Mouse (Mus musculus) hindbrain, embryonic 13.5 days (tissue): ENCODE data around the gene Tmem164. TPM values are rescaled to one million over a fixed set of nuclear protein-coding genes. Genes with fewer than 3 reads are reported as not detected.

Experiments
- ATAC-seq: fragments of 200-750 bp; cut with Nextera tagmentation; 2 replicates; pipeline ENCODE4 v1.8.0; 2017; ENCODE audit warnings: moderate TSS enrichment; ENCODE audit not compliant: low FRiP score
- H3K27ac ChIP-seq: fragments of 300-500 bp; sonication (generic); 2 replicates; pipeline ENCODE4 v1.5.1; 2015; ENCODE audit warnings: inconsistent platforms, mild to moderate bottlenecking, moderate library complexity
- H3K27me3 ChIP-seq: fragments of 300-500 bp; sonication (generic); 2 replicates; pipeline ENCODE4 v1.6.1; 2015; ENCODE audit warnings: mild to moderate bottlenecking, inconsistent platforms
- H3K36me3 ChIP-seq: fragments of 300-500 bp; sonication (generic); 2 replicates; pipeline ENCODE4 v1.6.1; 2015; ENCODE audit warnings: mild to moderate bottlenecking, inconsistent platforms
- H3K4me1 ChIP-seq: fragments of 300-500 bp; sonication (generic); replicated peaks from 2 replicates; pipeline ENCODE4 v1.6.1; 2015; ENCODE audit warnings: inconsistent platforms
- H3K4me2 ChIP-seq: fragments of 300-500 bp; sonication (generic); 2 replicates; pipeline ENCODE4 v1.6.1; 2015; ENCODE audit warnings: inconsistent platforms, mild to moderate bottlenecking, moderate library complexity
- H3K4me3 ChIP-seq: fragments of 300-500 bp; sonication (generic); 2 replicates; pipeline ENCODE4 v1.5.1; 2015; ENCODE audit warnings: mild to moderate bottlenecking, inconsistent platforms
- H3K9ac ChIP-seq: fragments of 300-500 bp; sonication (generic); 2 replicates; pipeline ENCODE4 v1.6.1; 2015; ENCODE audit warnings: mild to moderate bottlenecking, inconsistent platforms
- H3K9me3 ChIP-seq: fragments of 300-500 bp; sonication (generic); 2 replicates; pipeline ENCODE4 v1.6.1; 2016; ENCODE audit warnings: inconsistent platforms
- WGBS: fragments of 180-500 bp; shearing (Covaris S2); methylation state at CpG from one replicate; pipeline ENCODE4 v1.1.7; 2015; 5-methylcytosine and 5-hydroxymethylcytosine counted together
- polyA plus RNA-seq: library from polyadenylated mRNA; unstranded; fragments of >200 nt; fragmentation: Nextera tagmentation; extraction: Ambion mirVana; gene quantifications from 2 replicates; pipeline ENCODE4 v1.2.1, GENCODE M21; 2015

Tmem164 gene
- polyA plus RNA-seq, 1 experiment from 2014 or later: 28.4 TPM

DNA sequence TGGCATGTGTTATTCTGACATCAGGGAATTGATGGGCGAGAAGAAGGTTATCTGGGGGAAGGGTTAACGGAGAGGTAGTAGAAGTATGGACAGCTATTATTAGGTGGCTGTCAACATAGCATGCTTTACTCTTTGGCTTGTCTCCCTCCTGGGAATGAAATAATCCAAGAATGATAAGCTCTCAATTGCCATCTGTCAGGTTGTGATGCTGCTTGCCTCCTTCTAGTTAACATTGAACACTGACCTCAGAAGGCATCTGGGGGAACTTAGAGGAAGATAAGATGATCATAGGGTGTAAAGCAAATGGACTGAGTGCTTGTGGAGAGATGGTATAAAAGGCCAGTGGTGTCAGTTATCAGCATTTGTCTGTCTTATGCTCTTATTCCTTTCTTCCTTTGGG lies 44.4 kb downstream of the Tmem164 start:
- Histone ChIP-seq H3K9ac (no peak overlapping the region), H3K36me3 (no peaks in the 10 kb centered on the region), H3K4me3 (no peak overlapping the region), H3K4me2 (no peak overlapping the region), H3K27me3 (peaks cover 19% of the 10 kb centered on the region; the same call in 1 of the 2 replicates), H3K27ac (no peak overlapping the region), H3K4me1 (0 out of 2 replicates have a peak, but pooled peaks cover 3% of the 10 kb centered on the region), H3K9me3 (no peaks in the 10 kb centered on the region)
- ATAC-seq: no peak
- 56% methylated on average over 2 of the region's 2 CpGs for WGBS

DNA sequence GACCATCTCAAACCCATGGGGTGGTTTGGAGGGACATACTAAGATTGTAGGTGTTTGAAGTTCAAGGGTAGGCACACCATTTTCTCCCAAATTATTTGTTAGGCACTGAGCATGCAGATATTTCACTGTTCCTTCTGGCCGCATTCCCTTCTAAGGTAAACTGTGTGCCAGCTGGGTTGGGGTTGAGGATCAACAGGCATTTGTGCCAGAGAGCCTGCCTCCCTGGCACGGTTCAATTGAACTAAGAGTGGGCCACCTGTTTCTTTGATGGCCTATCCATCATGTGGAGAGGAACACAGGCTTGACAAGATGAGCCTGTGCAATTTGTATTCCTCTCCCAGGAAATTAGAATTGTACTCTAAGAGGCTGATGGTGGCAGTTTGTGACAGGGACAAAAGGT lies 45.1 kb downstream of the Tmem164 start:
- 57% methylated on average over 2 of the region's 2 CpGs for WGBS
- Histone ChIP-seq H3K36me3 (no peaks in the 10 kb centered on the region), H3K4me2 (no peak overlapping the region), H3K4me3 (no peak overlapping the region), H3K9ac (no peak overlapping the region), H3K27me3 (peaks cover 16% of the 10 kb centered on the region; the same call in 1 of the 2 replicates), H3K27ac (no peak overlapping the region), H3K9me3 (no peaks in the 10 kb centered on the region), H3K4me1 (0 out of 2 replicates have a peak, but pooled peaks cover 3% of the 10 kb centered on the region)
- ATAC-seq: no peak

DNA sequence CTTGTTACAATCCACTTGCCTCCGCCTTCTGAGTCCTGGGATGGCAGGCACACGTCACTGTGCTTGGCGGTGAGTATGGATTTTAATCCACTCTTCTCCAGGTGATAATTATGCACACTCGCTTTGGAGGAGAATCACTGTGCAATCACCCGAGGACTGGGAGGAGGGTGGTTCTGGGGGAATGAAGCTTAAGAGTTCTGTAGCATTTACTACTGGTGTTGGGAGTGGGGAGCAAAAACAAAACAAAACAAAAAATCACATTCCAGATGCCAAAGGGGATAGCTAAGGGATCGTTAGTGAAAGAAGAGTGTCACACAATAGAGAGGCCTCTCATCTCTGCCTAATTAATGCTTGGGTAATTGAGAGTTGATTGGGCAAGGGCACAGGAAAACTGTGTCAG lies 46.6 kb downstream of the Tmem164 start:
- Histone ChIP-seq H3K9ac (no peak overlapping the region), H3K36me3 (no peaks in the 10 kb centered on the region), H3K27me3 (peaks cover 16% of the 10 kb centered on the region; the same call in 1 of the 2 replicates), H3K4me3 (no peak overlapping the region), H3K27ac (no peak overlapping the region), H3K4me2 (no peak overlapping the region), H3K9me3 (no peaks in the 10 kb centered on the region), H3K4me1 (0 out of 2 replicates have a peak, but pooled peaks cover 7% of the 10 kb centered on the region)
- no peak for ATAC-seq
- 62% methylated on average over 6 of the region's 6 CpGs for WGBS

DNA sequence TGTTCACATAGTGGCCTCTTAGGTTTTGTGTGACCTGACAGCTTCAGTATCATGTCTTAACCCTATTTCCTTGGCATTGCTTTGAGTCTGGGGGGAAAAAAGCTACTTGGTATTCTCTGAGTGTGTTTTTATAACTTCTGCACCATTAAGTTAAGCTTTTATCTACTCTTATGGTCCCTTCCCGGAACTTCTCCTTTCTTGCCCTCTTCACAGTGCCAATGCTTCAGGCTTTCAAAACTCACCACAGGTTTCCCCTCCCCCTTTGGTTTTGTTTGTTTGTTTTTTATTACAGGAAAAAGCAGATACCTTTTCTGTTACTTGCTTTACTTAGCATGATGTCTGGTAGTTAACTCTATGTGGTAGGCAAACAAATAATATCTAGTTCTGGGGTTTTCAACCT lies 47.8 kb downstream of the Tmem164 start:
- 100% methylated on average over 1 of the region's 1 CpGs for WGBS
- H3K9me3 ChIP-seq: no peaks in the 10 kb centered on the region

DNA sequence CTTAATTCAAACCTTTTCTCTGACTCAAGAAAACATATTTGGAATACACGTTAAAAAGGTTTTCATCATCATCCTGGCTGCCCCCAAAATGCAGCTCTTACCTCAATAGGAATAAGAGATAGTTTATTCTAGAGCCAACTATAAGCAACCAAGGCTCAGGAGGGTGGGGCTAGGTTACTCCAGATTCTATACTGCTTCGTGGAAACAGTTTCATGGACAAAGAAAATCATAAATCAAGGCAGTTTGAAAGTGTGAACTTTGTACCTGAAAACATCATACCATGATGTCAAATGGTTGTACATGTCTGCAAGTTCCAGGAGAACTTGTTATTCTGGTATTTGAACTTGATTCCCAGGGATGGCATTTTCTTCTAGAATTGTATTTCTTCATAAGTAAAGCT lies 48.3 kb downstream of the Tmem164 start:
- H3K27ac ChIP-seq: no peak overlapping the region
- peaks cover 16% of the 10 kb centered on the region; the same call in 1 of the 2 replicates for H3K27me3 ChIP-seq
- WGBS: 81% methylated on average over 2 of the region's 2 CpGs
- no peak overlapping the region for H3K9ac ChIP-seq
- H3K4me3 ChIP-seq: no peak overlapping the region
- H3K4me2 ChIP-seq: no peak overlapping the region
- H3K36me3 ChIP-seq: no peaks in the 10 kb centered on the region
- no peaks in the 10 kb centered on the region for H3K9me3 ChIP-seq
- ATAC-seq: no peak
- H3K4me1 ChIP-seq: 0 out of 2 replicates have a peak, but pooled peaks cover 7% of the 10 kb centered on the region

More for the DNA sequence above, 47.8 kb downstream of the Tmem164 start:
- Histone ChIP-seq H3K4me3 (no peak overlapping the region), H3K27me3 (peaks cover 16% of the 10 kb centered on the region; the same call in 1 of the 2 replicates), H3K4me1 (0 out of 2 replicates have a peak, but pooled peaks cover 7% of the 10 kb centered on the region), H3K4me2 (no peak overlapping the region), H3K36me3 (no peaks in the 10 kb centered on the region), H3K27ac (no peak overlapping the region), H3K9ac (no peak overlapping the region)
- no peak for ATAC-seq

DNA sequence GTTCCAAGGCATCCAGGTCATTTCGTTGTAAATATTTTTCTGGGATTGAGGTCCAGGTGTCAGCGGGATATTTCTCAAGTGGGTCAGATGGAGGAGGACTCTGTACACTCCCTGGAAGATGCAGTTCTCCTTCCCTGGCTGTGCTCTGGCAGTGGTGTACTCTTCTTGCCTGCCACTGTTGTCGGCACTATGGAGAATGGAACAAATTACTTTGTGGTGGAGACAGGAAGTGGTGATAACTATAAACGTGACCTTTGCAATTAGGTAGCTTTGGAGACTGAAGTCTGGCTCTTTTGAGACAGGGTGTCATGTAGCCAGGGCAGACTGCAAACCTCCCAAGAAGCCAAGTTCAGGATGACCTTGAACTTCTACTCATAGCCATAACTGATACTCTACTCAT lies 55.9 kb downstream of the Tmem164 start:
- WGBS: 76% methylated on average over 4 of the region's 4 CpGs
- Histone ChIP-seq H3K27me3 (0 out of 2 replicates have a peak, but pooled peaks cover 5% of the 10 kb centered on the region), H3K9me3 (no peaks in the 10 kb centered on the region), H3K36me3 (no peaks in the 10 kb centered on the region), H3K4me3 (no peak overlapping the region), H3K4me2 (no peak overlapping the region), H3K27ac (no peak overlapping the region), H3K9ac (no peak overlapping the region), H3K4me1 (0 out of 2 replicates have a peak, but pooled peaks cover 4% of the 10 kb centered on the region)
- no peak for ATAC-seq

DNA sequence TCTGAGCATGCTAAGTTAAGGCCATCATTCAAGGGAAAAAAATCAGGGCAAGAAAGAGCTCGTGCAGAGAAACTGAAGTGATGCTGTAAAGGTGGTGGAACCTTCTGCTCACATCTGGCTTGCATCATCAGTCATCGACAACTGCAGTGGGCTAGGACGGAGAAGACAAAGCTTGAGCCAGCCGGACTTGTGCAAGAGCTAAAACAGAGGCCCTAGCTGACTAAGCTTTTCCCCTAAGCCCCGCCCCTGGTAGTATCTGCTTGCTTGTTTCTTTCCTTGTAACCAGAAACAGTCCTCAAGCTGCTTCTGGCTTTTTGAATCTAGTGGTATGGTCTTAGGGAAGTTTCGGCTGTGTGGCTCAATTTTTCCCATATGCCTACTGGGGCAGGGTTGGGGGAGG lies 56.5 kb downstream of the Tmem164 start:
- Histone ChIP-seq H3K4me2 (no peak overlapping the region), H3K36me3 (no peaks in the 10 kb centered on the region), H3K27me3 (no peaks in the 10 kb centered on the region), H3K9me3 (no peaks in the 10 kb centered on the region), H3K4me1 (no peaks in the 10 kb centered on the region), H3K9ac (no peak overlapping the region), H3K4me3 (no peak overlapping the region), H3K27ac (no peak overlapping the region)
- WGBS: 80% methylated on average over 6 of the region's 6 CpGs
- ATAC-seq: no peak

DNA sequence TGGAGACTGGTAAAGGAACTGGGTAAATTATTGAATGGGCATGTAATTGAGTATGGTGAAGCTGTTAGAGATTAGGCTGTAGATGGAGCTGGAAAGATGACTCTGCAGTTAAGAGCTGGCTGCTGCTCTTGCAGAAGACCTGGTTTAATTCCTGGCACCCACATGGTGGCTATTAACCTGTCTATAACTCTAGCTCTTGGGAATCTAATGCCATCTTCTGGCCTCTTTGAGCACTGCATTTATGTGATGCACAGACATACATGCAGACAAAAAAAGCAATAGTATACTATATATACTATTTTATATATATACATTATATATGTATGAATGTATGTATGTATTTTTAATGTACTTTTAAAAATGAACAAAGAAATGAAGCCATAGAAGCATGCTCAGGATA lies 66.2 kb downstream of the Tmem164 start:
- Histone ChIP-seq H3K27me3 (peaks cover 9% of the 10 kb centered on the region; the same call in 1 of the 2 replicates), H3K4me2 (no peak overlapping the region), H3K9me3 (no peaks in the 10 kb centered on the region), H3K36me3 (no peaks in the 10 kb centered on the region), H3K9ac (no peak overlapping the region), H3K27ac (no peak overlapping the region), H3K4me3 (no peak overlapping the region), H3K4me1 (no peaks in the 10 kb centered on the region)
- ATAC-seq: no peak

DNA sequence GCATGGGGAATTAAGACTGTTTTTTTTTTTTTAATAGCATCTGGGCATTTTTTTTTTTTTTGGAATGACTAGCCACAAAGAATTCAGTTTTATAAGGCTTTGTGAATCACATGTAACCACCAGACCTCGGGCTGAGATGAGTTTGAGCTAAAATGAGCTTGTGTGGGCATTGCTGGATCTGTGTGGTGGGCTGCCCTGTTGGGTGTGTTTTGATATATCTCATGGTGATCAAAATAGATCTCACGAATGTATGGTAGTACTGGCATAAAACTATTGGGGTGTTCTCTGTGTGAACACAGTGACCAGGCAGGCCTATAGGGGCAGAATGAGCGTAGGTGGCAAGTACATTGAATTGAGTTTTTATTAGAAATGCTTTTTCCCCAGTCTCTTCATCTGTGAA lies 67.4 kb downstream of the Tmem164 start:
- no peak for ATAC-seq
- H3K4me2 ChIP-seq: no peak overlapping the region
- no peak overlapping the region for H3K27ac ChIP-seq
- H3K9me3 ChIP-seq: no peaks in the 10 kb centered on the region
- H3K36me3 ChIP-seq: no peaks in the 10 kb centered on the region
- WGBS: 94% methylated on average over 3 of the region's 3 CpGs
- no peak overlapping the region for H3K9ac ChIP-seq
- peaks cover 12% of the 10 kb centered on the region; the same call in 1 of the 2 replicates for H3K27me3 ChIP-seq
- no peak overlapping the region for H3K4me3 ChIP-seq
- H3K4me1 ChIP-seq: no peaks in the 10 kb centered on the region

DNA sequence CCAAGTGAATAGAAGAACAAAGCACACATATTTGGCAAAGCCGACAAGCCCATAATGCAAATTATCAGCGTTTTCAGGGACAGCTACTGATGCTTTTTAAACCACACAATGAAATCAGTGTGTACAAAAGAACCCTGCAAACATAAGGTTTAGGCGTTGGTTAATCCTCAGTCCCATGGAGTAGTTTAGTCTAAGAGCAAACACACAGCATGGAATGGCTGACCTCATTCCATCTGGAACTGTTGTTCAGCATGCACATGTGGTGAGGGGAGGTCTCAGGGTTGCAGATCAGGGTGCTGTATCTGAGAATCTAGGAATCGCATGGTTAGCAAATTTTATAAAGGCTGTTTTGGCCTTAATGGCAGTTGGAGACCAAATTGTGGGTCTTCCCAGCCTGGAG lies 69.6 kb downstream of the Tmem164 start:
- 65% methylated on average over 4 of the region's 4 CpGs for WGBS
- no peak for ATAC-seq
- no peak overlapping the region for H3K27ac ChIP-seq
- H3K4me1 ChIP-seq: no peaks in the 10 kb centered on the region
- no peak overlapping the region for H3K9ac ChIP-seq
- no peaks in the 10 kb centered on the region for H3K36me3 ChIP-seq
- H3K9me3 ChIP-seq: no peaks in the 10 kb centered on the region
- no peak overlapping the region for H3K4me3 ChIP-seq
- no peak overlapping the region for H3K4me2 ChIP-seq
- H3K27me3 ChIP-seq: peaks cover 16% of the 10 kb centered on the region; the same call in 1 of the 2 replicates

DNA sequence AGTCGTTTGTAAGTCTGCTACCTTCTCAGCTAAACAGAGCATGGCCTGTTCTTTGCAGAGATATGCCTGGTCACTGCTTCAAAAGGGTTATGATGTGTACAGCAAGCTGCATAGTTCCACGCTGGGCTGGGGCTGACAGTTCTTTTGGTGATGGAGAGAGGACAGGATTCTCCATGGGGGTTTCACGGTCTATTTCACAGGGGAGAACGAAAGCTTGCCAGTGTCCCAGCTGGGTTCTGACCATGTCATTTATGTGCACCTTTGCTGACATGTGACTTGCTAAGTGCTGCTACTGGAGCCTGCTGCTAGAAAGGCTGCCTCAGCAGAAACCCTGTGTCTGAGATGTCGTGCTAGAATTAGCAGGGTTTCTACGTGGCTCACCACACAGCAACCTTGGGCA lies 74.3 kb downstream of the Tmem164 start:
- 61% methylated on average over 6 of the region's 6 CpGs for WGBS
- H3K9ac ChIP-seq: no peak overlapping the region
- no peak overlapping the region for H3K4me3 ChIP-seq
- H3K27me3 ChIP-seq: peaks cover 29% of the 10 kb centered on the region; the same call in 1 of the 2 replicates
- no peaks in the 10 kb centered on the region for H3K9me3 ChIP-seq
- no peak overlapping the region for H3K4me2 ChIP-seq
- ATAC-seq: no peak
- H3K27ac ChIP-seq: no peak overlapping the region
- H3K4me1 ChIP-seq: no peaks in the 10 kb centered on the region
- no peaks in the 10 kb centered on the region for H3K36me3 ChIP-seq

DNA sequence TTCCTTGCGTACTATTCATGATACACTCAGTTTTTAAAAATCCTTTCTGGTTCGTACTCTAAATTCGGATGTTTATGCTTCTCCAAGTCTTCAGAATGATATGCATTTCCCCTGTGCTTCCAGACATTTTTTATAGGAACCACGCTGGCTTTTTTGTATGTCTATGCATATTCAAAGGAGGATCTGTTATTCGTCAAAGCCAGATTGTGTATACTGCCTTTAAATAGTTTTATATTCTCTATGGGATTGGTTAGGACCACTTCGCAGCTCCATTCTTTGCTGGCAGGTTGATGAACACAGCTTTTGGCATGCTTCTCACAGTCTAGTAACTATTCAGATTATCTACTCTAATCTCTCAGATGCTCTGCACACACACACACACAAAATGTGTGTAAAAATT lies 79.2 kb downstream of the Tmem164 start:
- 80% methylated on average over 6 of the region's 6 CpGs for WGBS
- H3K4me2 ChIP-seq: no peak overlapping the region
- H3K4me1 ChIP-seq: no peaks in the 10 kb centered on the region
- H3K4me3 ChIP-seq: no peak overlapping the region
- H3K9ac ChIP-seq: no peak overlapping the region
- no peak for ATAC-seq
- H3K9me3 ChIP-seq: no peaks in the 10 kb centered on the region
- no peak overlapping the region for H3K27ac ChIP-seq
- H3K27me3 ChIP-seq: peaks cover 19% of the 10 kb centered on the region; the same call in 1 of the 2 replicates
- H3K36me3 ChIP-seq: no peaks in the 10 kb centered on the region

DNA sequence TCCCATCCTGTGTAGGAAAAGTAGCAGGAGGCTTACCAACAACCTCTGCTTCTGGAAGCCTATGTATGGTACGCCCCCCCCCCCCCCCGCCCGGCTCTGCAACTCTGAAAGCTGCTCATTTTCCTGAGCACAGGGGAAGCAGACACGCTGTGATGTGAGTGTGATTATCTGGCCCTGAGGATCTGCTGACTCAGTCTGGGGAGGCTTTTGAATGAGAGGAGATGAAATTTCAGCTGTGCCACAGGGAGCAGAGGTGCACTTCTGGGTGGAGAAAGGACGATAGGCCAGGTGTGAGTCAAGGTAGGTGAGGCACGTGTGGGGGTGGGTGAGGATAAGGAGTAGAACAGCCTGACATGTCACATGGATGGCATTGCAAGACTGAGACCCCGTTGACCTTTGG lies 82.1 kb downstream of the Tmem164 start:
- Histone ChIP-seq H3K4me2 (no peak overlapping the region), H3K4me1 (no peaks in the 10 kb centered on the region), H3K27ac (no peak overlapping the region), H3K9me3 (no peaks in the 10 kb centered on the region), H3K27me3 (peaks cover 10% of the 10 kb centered on the region; the same call in 1 of the 2 replicates), H3K36me3 (no peaks in the 10 kb centered on the region), H3K9ac (no peak overlapping the region), H3K4me3 (no peak overlapping the region)
- 79% methylated on average over 7 of the region's 7 CpGs for WGBS
- no peak for ATAC-seq
